Mouse (Mus musculus) hindbrain, embryonic 11.5 days (tissue): ENCODE results near the gene D3Ertd254e. TPM values are rescaled to one million over a fixed set of nuclear protein-coding genes. Genes with fewer than 3 reads are reported as not detected.

Experiments used
- ATAC-seq: fragments of 200-750 bp; cut with Nextera tagmentation; 2 replicates; pipeline ENCODE4 v1.8.0; 2017; ENCODE audit warnings: mild to moderate bottlenecking, moderate TSS enrichment, moderate library complexity; ENCODE audit not compliant: low FRiP score
- DNase-seq: peaks from one replicate; pipeline ENCODE4 v3.0.0-alpha.2; 2015; ENCODE audit warnings: low spot score
- H3K27ac ChIP-seq: fragments of 300-500 bp; sonication (generic); 2 replicates; pipeline ENCODE4 v1.5.1; 2014; ENCODE audit warnings: mild to moderate bottlenecking, low read depth, low read length
- H3K27me3 ChIP-seq: fragments of 300-500 bp; sonication (generic); 2 replicates; pipeline ENCODE4 v1.6.1; 2014; ENCODE audit warnings: mild to moderate bottlenecking, low read length, moderate library complexity, mixed read lengths; ENCODE audit not compliant: control insufficient read depth, insufficient read depth
- H3K36me3 ChIP-seq: fragments of 300-500 bp; sonication (generic); 2 replicates; pipeline ENCODE4 v1.6.1; 2014; ENCODE audit warnings: mild to moderate bottlenecking, low read length, moderate library complexity, mixed read lengths; ENCODE audit not compliant: control insufficient read depth, insufficient read depth
- H3K4me1 ChIP-seq: fragments of 300-500 bp; sonication (generic); replicated peaks from 2 replicates; pipeline ENCODE4 v1.6.1; 2014; ENCODE audit warnings: low read length, mixed read lengths; ENCODE audit not compliant: control insufficient read depth, insufficient read depth
- H3K4me2 ChIP-seq: fragments of 300-500 bp; sonication (generic); replicated peaks from 2 replicates; pipeline ENCODE4 v1.6.1; 2014; ENCODE audit warnings: mild to moderate bottlenecking, low read depth, low read length
- H3K4me3 ChIP-seq: fragments of 300-500 bp; sonication (generic); 2 replicates; pipeline ENCODE4 v1.5.1; 2014; ENCODE audit warnings: low read depth, low read length
- H3K9ac ChIP-seq: fragments of 300-500 bp; sonication (generic); 2 replicates; pipeline ENCODE4 v1.6.1; 2014; ENCODE audit warnings: low read depth, low read length
- H3K9me3 ChIP-seq: fragments of 300-500 bp; sonication (generic); 2 replicates; pipeline ENCODE4 v1.6.1; 2016; ENCODE audit warnings: low read length; ENCODE audit not compliant: control insufficient read depth
- WGBS: fragments of 180-500 bp; shearing (Covaris S2); extraction: QIAGEN DNeasy Blood & Tissue Kit; methylation state at CpG from one replicate; pipeline ENCODE4 v1.1.7; 2014; 5-methylcytosine and 5-hydroxymethylcytosine counted together
- polyA plus RNA-seq: library from polyadenylated mRNA; unstranded; fragments of >200 nt; fragmentation: Nextera tagmentation; extraction: Ambion mirVana; gene quantifications from 2 replicates; pipeline ENCODE4 v1.2.1, GENCODE M21; 2014

The D3Ertd254e gene
- polyA plus RNA-seq, 1 experiment from 2014 or later = 11.6 TPM

DNA sequence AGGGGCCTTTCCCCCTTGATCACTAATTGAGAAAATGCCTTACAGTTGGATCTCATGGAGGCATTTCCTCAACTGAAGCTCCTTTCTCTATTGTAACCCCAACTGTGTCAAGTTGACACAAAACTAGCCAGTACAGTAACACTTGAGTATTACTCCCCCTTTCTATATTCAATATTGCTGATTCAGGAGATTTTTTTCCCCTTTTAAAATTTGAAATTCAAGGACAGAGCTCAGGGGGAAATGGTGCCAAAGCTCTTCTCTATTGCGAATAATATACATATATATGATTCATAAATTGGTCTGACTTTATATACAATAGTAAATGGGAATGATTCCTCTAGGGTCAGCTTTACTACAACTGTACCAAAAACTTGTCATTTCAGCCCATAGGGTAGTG is 282 bp upstream of the D3Ertd254e start:
- H3K27me3 ChIP-seq = no peaks in the 10 kb centered on the region
- no peaks in the 10 kb centered on the region for H3K4me1 ChIP-seq
- H3K9ac ChIP-seq = no peak overlapping the region
- WGBS = 10% methylated on average over 1 of the region's 1 CpGs
- H3K27ac ChIP-seq = no peak overlapping the region
- no peaks in the 10 kb centered on the region for H3K9me3 ChIP-seq
- no peak for ATAC-seq
- peak overlapping the region; percentile 89 for H3K4me3 ChIP-seq
- no peaks in the 10 kb centered on the region for H3K36me3 ChIP-seq
- no peak overlapping the region for H3K4me2 ChIP-seq
- no peak for DNase-seq

DNA sequence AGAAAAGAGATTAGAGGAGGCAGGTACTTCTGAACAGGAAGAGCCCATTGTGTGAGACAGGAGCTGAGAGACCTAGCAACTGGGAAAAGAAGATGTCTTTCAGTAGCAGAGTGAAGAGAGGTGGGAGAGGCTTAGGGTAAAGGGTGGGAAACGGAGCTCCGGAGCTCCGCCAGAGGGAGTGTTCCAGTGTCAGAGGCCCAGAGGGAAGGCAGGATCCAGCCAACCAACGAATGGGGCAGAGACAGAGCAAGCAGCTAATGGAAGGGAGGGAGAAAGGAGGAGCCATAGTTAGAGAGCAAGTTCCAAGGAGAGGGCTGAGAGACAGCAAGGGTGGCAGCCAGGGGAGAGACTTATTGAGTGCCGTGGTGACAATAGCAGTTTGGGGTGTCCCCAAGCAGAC is 4.5 kb downstream of the D3Ertd254e start:
- WGBS = 31% methylated on average over 5 of the region's 5 CpGs
- H3K4me1 ChIP-seq = no peaks in the 10 kb centered on the region
- ATAC-seq (no peak), DNase-seq (peak; percentile 6)
- no peaks in the 10 kb centered on the region for H3K9me3 ChIP-seq
- H3K4me3 ChIP-seq = no peak overlapping the region
- H3K4me2 ChIP-seq = no peak overlapping the region
- H3K36me3 ChIP-seq = 0 out of 2 replicates have a peak, but pooled peaks cover 3% of the 10 kb centered on the region
- H3K27ac ChIP-seq = no peak overlapping the region
- H3K9ac ChIP-seq = no peak overlapping the region
- no peaks in the 10 kb centered on the region for H3K27me3 ChIP-seq

DNA sequence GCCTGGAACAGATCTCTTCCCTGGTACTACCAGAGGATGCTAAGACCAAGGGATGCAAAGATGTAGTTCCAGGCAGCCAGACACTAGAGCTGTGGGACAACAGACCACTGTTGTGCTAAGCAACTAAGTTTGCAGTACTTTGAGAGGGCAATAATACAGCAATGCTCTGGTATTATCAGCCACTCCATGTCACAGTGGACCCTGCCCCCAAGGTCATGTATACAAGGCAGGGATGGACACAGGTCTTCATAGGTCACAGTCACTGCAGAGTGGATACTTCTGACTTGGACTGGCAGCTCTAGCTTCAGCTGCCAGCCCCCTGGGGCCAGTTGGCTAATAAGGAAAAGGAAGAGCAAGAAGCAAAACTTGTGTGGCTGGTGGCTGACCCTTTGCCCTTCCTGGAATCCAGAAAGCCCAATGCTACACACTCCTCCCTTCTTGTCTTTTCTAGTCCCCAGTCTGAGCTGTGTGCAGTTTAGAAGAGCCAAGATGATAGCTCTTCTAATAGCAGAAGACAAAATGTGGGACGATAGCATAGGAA is 19.9 kb downstream of the D3Ertd254e start:
- Histone ChIP-seq H3K36me3 (peaks cover under 1% of the 10 kb centered on the region), H3K4me1 (no peaks in the 10 kb centered on the region), H3K9me3 (no peaks in the 10 kb centered on the region), H3K27me3 (no peaks in the 10 kb centered on the region), H3K9ac (no peak overlapping the region), H3K4me2 (no peak overlapping the region), H3K4me3 (no peak overlapping the region), H3K27ac (no peak overlapping the region)
- DNase-seq (peak; percentile 2), ATAC-seq (no peak)
- 94% methylated on average over 1 of the region's 1 CpGs for WGBS

DNA sequence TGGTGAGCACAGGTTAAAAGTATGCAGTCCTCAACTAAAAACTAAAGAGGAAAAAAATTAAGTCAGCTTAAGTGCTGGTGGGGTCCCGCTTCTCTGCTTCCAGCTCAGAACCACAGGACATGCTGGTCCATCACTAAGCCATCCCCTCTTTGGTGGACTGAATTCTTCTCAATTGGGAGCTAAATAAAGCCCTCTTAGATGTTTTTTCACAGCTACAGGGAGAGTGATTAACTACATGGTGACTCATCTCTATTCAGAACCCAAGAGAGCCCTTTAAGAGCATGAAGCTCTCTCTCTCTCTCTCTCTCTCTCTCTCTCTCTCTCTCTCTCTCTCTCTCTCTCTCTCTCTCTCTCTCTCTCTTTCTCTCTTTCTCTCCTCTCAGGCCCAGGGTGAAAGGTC is 20.5 kb downstream of the D3Ertd254e start:
- ATAC-seq = no peak
- WGBS = 89% methylated on average over 1 of the region's 1 CpGs

DNA sequence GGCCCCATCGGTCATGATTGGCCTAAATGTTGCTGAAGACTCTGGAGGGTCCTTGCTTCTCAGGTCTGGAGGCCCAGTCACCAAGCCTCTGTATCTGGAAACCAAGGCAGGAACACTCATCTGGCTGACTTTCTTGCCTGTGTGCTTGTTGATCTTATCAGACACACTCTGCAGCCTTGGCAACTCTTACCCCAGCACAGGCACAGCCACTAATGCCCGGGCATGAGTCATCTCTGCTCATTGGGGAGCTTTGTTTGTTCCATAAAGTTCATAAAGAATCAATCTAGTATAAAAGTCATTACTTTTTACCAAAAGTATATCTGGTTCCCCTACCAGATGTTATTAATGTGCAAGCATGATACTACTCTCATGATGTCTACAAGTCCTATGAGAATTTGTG is 22.9 kb downstream of the D3Ertd254e start:
- Histone ChIP-seq H3K9ac (no peak overlapping the region), H3K4me2 (no peak overlapping the region), H3K4me1 (no peaks in the 10 kb centered on the region), H3K27ac (no peak overlapping the region), H3K9me3 (no peaks in the 10 kb centered on the region), H3K27me3 (no peaks in the 10 kb centered on the region), H3K36me3 (no peaks in the 10 kb centered on the region), H3K4me3 (no peak overlapping the region)
- ATAC-seq (no peak), DNase-seq (no peak)
- 91% methylated on average over 2 of the region's 2 CpGs for WGBS

More for the DNA sequence above, 20.5 kb downstream of the D3Ertd254e start:
- no peak overlapping the region for H3K4me2 ChIP-seq
- H3K4me3 ChIP-seq = no peak overlapping the region
- no peaks in the 10 kb centered on the region for H3K9me3 ChIP-seq
- no peak for DNase-seq
- H3K36me3 ChIP-seq = no peaks in the 10 kb centered on the region
- no peaks in the 10 kb centered on the region for H3K27me3 ChIP-seq
- H3K4me1 ChIP-seq = no peaks in the 10 kb centered on the region
- H3K27ac ChIP-seq = no peak overlapping the region
- no peak overlapping the region for H3K9ac ChIP-seq

DNA sequence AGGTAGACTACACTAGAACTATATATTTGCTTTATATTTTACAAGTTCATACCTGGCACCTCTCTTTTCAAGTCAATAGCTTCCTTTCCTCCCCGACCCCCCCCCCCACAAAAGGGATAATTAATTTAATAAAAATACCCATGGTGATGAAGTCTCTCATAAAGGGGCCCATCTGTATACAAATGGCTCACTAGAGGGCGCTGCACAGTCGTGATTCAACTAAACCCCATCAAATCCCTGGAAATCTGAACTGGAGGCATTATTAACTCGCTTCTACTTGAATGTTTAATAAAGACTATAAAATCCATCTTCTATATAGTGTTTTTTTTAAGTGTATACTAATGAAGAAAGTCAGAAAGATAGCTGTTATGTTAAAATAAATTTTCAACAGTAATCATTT is 30.7 kb downstream of the D3Ertd254e start:
- WGBS = 13% methylated on average over 4 of the region's 4 CpGs

DNA sequence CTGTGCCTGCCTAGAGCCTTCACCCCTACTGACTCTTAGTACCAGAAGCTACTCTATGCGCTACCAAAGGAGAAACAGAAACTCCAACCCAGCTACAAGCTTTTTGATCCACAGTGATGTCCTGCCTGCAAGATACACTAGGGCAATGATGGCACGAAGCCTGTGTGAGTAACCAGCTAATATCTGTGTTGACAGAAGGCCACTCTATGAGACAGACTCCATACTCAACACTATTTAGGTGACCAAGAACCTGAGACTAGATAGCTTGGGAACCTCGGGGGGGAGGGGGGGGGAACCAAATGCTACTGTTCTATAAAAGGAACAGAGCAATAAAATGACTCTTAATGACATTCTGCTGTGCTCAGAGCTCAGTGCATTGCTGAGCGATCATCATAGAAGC is 35.7 kb downstream of the D3Ertd254e start:
- Histone ChIP-seq H3K4me1 (no peaks in the 10 kb centered on the region), H3K4me3 (no peak overlapping the region), H3K9ac (no peak overlapping the region), H3K9me3 (no peaks in the 10 kb centered on the region), H3K36me3 (no peaks in the 10 kb centered on the region), H3K27ac (no peak overlapping the region), H3K27me3 (no peaks in the 10 kb centered on the region), H3K4me2 (no peak overlapping the region)
- DNase-seq (no peak), ATAC-seq (no peak)
- WGBS = 93% methylated on average over 4 of the region's 4 CpGs

More for the DNA sequence above, 30.7 kb downstream of the D3Ertd254e start:
- Histone ChIP-seq H3K4me3 (no peak overlapping the region), H3K4me1 (no peaks in the 10 kb centered on the region), H3K27me3 (no peaks in the 10 kb centered on the region), H3K27ac (no peak overlapping the region), H3K4me2 (no peak overlapping the region), H3K9ac (no peak overlapping the region), H3K9me3 (no peaks in the 10 kb centered on the region), H3K36me3 (no peaks in the 10 kb centered on the region)
- DNase-seq (peak; percentile 78), ATAC-seq (no peak)

DNA sequence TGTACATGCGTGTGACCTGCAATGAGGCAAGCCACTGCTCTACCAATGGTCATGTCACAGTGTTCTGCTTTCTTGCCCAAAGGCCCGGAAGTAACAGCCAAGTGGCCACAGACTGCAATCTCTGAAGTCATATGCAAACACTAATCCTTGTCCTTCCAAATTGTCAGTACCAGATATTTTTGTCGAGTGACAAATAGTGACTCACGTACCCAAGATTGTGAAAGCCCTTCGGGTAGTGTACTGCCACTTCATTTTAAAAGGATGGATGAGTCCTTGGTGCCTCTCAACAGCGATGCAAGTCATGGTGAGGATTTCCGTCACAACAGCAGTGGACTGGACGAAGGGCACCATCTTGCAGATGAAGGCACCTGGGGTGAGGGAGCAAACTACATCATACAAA is 38.4 kb downstream of the D3Ertd254e start:
- H3K27ac ChIP-seq = no peak overlapping the region
- H3K4me3 ChIP-seq = no peak overlapping the region
- H3K36me3 ChIP-seq = no peaks in the 10 kb centered on the region
- no peaks in the 10 kb centered on the region for H3K27me3 ChIP-seq
- no peaks in the 10 kb centered on the region for H3K4me1 ChIP-seq
- H3K9ac ChIP-seq = no peak overlapping the region
- 90% methylated on average over 8 of the region's 8 CpGs for WGBS
- H3K4me2 ChIP-seq = no peak overlapping the region
- ATAC-seq (no peak), DNase-seq (no peak)
- no peaks in the 10 kb centered on the region for H3K9me3 ChIP-seq

DNA sequence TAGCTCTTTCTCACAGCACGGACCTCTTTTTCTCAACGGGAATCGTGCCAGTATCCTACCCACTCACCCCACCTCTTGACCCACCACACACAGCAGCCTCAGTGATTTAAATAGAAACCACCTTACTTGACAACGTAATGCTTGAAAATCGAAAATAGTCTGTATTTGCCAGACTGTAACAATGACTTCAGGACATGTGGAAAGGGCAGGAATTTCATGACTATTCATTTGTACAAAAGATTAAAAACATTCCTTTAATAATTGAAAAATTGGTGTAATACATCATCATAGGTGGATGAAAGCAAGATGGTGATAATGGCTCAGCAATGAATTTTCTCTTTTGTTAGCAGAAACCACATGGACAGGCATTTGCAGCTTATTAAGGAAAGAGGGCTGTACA is 50.3 kb downstream of the D3Ertd254e start:
- Histone ChIP-seq H3K4me3 (no peak overlapping the region), H3K27ac (no peak overlapping the region), H3K36me3 (no peaks in the 10 kb centered on the region), H3K9ac (no peak overlapping the region), H3K4me2 (no peak overlapping the region), H3K27me3 (no peaks in the 10 kb centered on the region), H3K9me3 (no peaks in the 10 kb centered on the region), H3K4me1 (no peaks in the 10 kb centered on the region)
- DNase-seq (no peak), ATAC-seq (no peak)
- 79% methylated on average over 5 of the region's 5 CpGs for WGBS
